ENCODE assay signal across 14 mouse cellular contexts in genomic region chr17:27231146-27231503, GRCm38 (mm10). TPM values are rescaled to one million over a fixed set of nuclear protein-coding genes. Genes with fewer than 3 reads are reported as not detected.
DNase-seq lines count a peak whose midpoint lies in the region; ATAC-seq and TF ChIP-seq lines count a peak whose summit lies in the region.
"Had no signal": no experiment of that assay in that cellular context is flagged by ENCODE, and none has a peak within 500 bp of the region (broad histone marks: within the 10 kb centered on the region; RNA-seq: fewer than 3 reads in every experiment).

No protein-coding gene starts in this region.

- TF ChIP-seq CTCF in forebrain, postnatal 0 days (IDR thresholded peaks at IDR 0.05; ENCODE audit: low read depth), result no peak
- no peak for TF ChIP-seq CTCF in left cerebral cortex, adult 2 months (IDR thresholded peaks at IDR 0.05)

- H3K4me3 ChIP-seq in forebrain, postnatal 0 days (ENCODE audit: low read depth, low read length), result no peak overlapping the region
- no peak overlapping the region for H3K4me3 ChIP-seq in forebrain, embryonic 10.5 days
- no peak overlapping the region for H3K4me3 ChIP-seq in left cerebral cortex, adult 2 months
- no peak overlapping the region for H3K4me3 ChIP-seq in hindbrain, embryonic 13.5 days
- H3K4me3 ChIP-seq: embryonic facial prominence, embryonic 10.5 days; hindbrain, embryonic 15.5 days; kidney, embryonic 15.5 days had no signal

- no peak overlapping the region for H3K27ac ChIP-seq in forebrain, postnatal 0 days (ENCODE audit: low read depth, low read length)
- no peak overlapping the region for H3K27ac ChIP-seq in forebrain, embryonic 10.5 days
- no peak overlapping the region for H3K27ac ChIP-seq in left cerebral cortex, adult 2 months
- H3K27ac ChIP-seq in hindbrain, embryonic 13.5 days, result no peak overlapping the region
- H3K27ac ChIP-seq: embryonic facial prominence, embryonic 10.5 days; hindbrain, embryonic 15.5 days; kidney, embryonic 15.5 days had no signal

- intact Hi-C loops in left cerebral cortex, adult 2 months (cut with DNase I), result loop anchor here (1.0 kb wide), 1 partner anchor 15 kb away; no protein-coding TSS in a partner anchor

- H3K9me3 ChIP-seq in forebrain, postnatal 0 days (ENCODE audit: low read length), result no peaks in the 10 kb centered on the region
- H3K9me3 ChIP-seq in forebrain, embryonic 10.5 days, result no peaks in the 10 kb centered on the region
- no peaks in the 10 kb centered on the region for H3K9me3 ChIP-seq in hindbrain, embryonic 13.5 days
- H3K9me3 ChIP-seq: embryonic facial prominence, embryonic 10.5 days; hindbrain, embryonic 15.5 days; kidney, embryonic 15.5 days had no signal

- H3K27me3 ChIP-seq in forebrain, postnatal 0 days (ENCODE audit: insufficient read depth, low read length), result peaks cover 4% of the 10 kb centered on the region
- peaks cover 21% of the 10 kb centered on the region for H3K27me3 ChIP-seq in forebrain, embryonic 10.5 days (ENCODE audit: poor library complexity, severe bottlenecking)
- H3K27me3 ChIP-seq in hindbrain, embryonic 13.5 days, result peaks cover 14% of the 10 kb centered on the region; the same call in 1 of the 2 replicates
- H3K27me3 ChIP-seq: hindbrain, embryonic 15.5 days had no signal

- ATAC-seq in forebrain, postnatal 0 days, result no peak
- no peak for ATAC-seq in hindbrain, embryonic 13.5 days (ENCODE audit: low FRiP score)

- no peaks in the 10 kb centered on the region for H3K4me1 ChIP-seq in forebrain, postnatal 0 days (ENCODE audit: insufficient read depth)
- H3K4me1 ChIP-seq in forebrain, embryonic 10.5 days, result peaks cover 30% of the 10 kb centered on the region
- H3K4me1 ChIP-seq in hindbrain, embryonic 13.5 days (replicated peaks), result peaks cover 42% of the 10 kb centered on the region

- WGBS in forebrain, postnatal 0 days, result 26% methylated on average over 6 of the region's 6 CpGs
- WGBS in forebrain, embryonic 10.5 days, result 74% methylated on average over 6 of the region's 6 CpGs
- WGBS in hindbrain, embryonic 13.5 days, result 71% methylated on average over 6 of the region's 6 CpGs

- no peak overlapping the region for H3K4me2 ChIP-seq in forebrain, postnatal 0 days (ENCODE audit: low read depth)
- H3K4me2 ChIP-seq in hindbrain, embryonic 13.5 days, result no peak overlapping the region
- H3K4me2 ChIP-seq: hindbrain, embryonic 15.5 days; kidney, embryonic 15.5 days had no signal

- H3K9ac ChIP-seq in forebrain, postnatal 0 days, result no peak overlapping the region
- no peak overlapping the region for H3K9ac ChIP-seq in hindbrain, embryonic 13.5 days
- H3K9ac ChIP-seq: hindbrain, embryonic 15.5 days; kidney, embryonic 15.5 days had no signal

- no peaks in the 10 kb centered on the region for H3K36me3 ChIP-seq in forebrain, postnatal 0 days (ENCODE audit: insufficient read depth)
- no peaks in the 10 kb centered on the region for H3K36me3 ChIP-seq in forebrain, embryonic 10.5 days (replicated peaks)
- no peaks in the 10 kb centered on the region for H3K36me3 ChIP-seq in hindbrain, embryonic 13.5 days
- H3K36me3 ChIP-seq: embryonic facial prominence, embryonic 10.5 days; hindbrain, embryonic 15.5 days; kidney, embryonic 15.5 days had no signal

- DNase-seq in forebrain, postnatal 0 days, result peak; percentile 50
- DNase-seq in forebrain, embryonic 10.5 days (ENCODE audit: extremely low spot score, low spot score), result no peak
- peak; percentile 59 to 74 for DNase-seq in frontal cortex, postnatal 25 days (ENCODE audit: low spot score in 2 of 2)
- peak; percentile 73 to 86 for DNase-seq in left cerebral cortex, adult 2 months (ENCODE audit: extremely low spot score in 1 of 2, low spot score in 2 of 2)
- peak; percentile 84 for DNase-seq in right cerebral cortex, postnatal 25 days
- DNase-seq in ovary, postnatal 36 days (ENCODE audit: low spot score), result no peak
- no peak for DNase-seq in spleen, postnatal 4 days (ENCODE audit: low spot score in 2 of 2)
- DNase-seq: cerebellum, adult 2 months; lung, adult 2 months; thymus, adult 18-20 months had no signal

RNA-seq across cellular contexts. Expression of gene Lemd2, which starts 26.9 kb away (rescaled TPM):
- 86.9 and 90.7 TPM in 2 replicates for total RNA-seq in forebrain, postnatal 0 days (2014; rRNA removed)
- polyA plus RNA-seq in forebrain, postnatal 0 days (2015; fragmentation: Nextera tagmentation; extraction: Ambion mirVana), result 17.7 and 19.2 TPM in 2 replicates
- polyA plus RNA-seq in forebrain, embryonic 10.5 days (2016; fragmentation: Nextera tagmentation; extraction: Ambion mirVana), result 14.8 TPM in 2 replicates
- 10 to 100 TPM; 45.3 to 45.7 TPM for total RNA-seq in left cerebral cortex, adult 2 months (2021)
- 19.0 and 19.9 TPM in 2 replicates for polyA plus RNA-seq in hindbrain, embryonic 13.5 days (2015; fragmentation: Nextera tagmentation; extraction: Ambion mirVana)

Comparison
In these comparisons a context has a peak if more than half of its experiments do, and no peak if none do; other contexts are left out.
1. DNase-seq: peak in forebrain, postnatal 0 days (single experiment), frontal cortex, postnatal 25 days (2 of 2), left cerebral cortex, adult 2 months (2 of 2) and right cerebral cortex, postnatal 25 days (single experiment); none in forebrain, embryonic 10.5 days (single experiment), ovary, postnatal 36 days (single experiment) and spleen, postnatal 4 days (0 of 2).